Mouse (Mus musculus) ES-E14 (cell line): ENCODE results near the gene 1700015F17Rik.

ENCODE experiments used
- CHD2 ChIP-seq: IDR thresholded peaks from 2 replicates; pipeline ENCODE4 v1.6.1; 2014; ENCODE audit warnings: mild to moderate bottlenecking, low read depth, low read length, inconsistent platforms
- MAFK ChIP-seq: IDR thresholded peaks from 2 replicates; pipeline ENCODE4 v1.6.1; 2014; ENCODE audit warnings: mild to moderate bottlenecking, low read depth, low read length, inconsistent platforms; ENCODE audit not compliant: insufficient read depth
- ZC3H11A ChIP-seq: IDR thresholded peaks from 2 replicates; pipeline ENCODE4 v1.6.1; 2012; ENCODE audit warnings: low read depth, mild to moderate bottlenecking, inconsistent platforms, low read length, borderline replicate concordance

DNA sequence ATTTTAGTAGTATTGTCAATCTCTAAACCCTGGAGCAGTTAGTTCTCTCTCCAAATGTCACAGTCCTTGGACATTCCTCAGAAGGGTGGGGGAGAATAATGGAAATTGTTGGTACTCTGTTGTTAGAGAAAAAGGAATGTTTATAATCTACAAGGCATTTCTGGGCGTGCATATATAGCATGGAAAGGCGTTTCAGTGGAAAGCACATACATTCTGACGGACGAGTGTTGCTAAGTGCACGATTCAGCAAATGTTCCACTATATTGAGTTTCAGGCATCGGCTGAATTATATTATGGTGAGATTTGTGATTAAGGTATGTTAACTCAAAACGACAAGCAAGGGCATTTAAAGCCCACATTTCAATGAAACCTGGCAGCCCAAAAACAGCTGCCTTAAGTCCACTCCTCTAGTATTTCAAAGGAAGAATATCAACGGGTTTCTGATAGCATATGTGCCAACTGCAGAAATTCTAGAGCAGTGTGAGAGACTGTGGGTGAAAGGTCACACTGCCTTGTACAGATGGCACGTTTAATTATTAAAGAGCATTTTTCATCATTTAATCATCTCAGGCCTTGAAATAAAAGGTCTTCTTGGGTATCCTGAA lies 4.4 kb upstream of the 1700015F17Rik start:
- TF ChIP-seq ZC3H11A (no peak), CHD2 (no peak), MAFK (no peak)
